Mouse (Mus musculus) neural tube, embryonic 13.5 days (tissue): ENCODE data around the gene Dennd4b. TPM values are rescaled to one million over a fixed set of nuclear protein-coding genes. Genes with fewer than 3 reads are reported as not detected.
A peak's percentile ranks its signal among the peaks of the same experiment; 100 is the strongest.

Source experiments
- ATAC-seq: fragments of 200-750 bp; cut with Nextera tagmentation; 2 replicates; pipeline ENCODE4 v1.8.0; 2017; ENCODE audit warnings: low read depth, mild to moderate bottlenecking, moderate TSS enrichment, moderate library complexity
- H3K27ac ChIP-seq: fragments of 300-500 bp; sonication (generic); replicated peaks from 2 replicates; pipeline ENCODE4 v1.5.1; 2015; ENCODE audit warnings: moderate library complexity, mild to moderate bottlenecking, inconsistent platforms
- H3K27me3 ChIP-seq: fragments of 300-500 bp; sonication (generic); 2 replicates; pipeline ENCODE4 v1.6.1; 2015; ENCODE audit warnings: mild to moderate bottlenecking, inconsistent platforms
- H3K36me3 ChIP-seq: fragments of 300-500 bp; sonication (generic); 2 replicates; pipeline ENCODE4 v1.6.1; 2015; ENCODE audit warnings: mild to moderate bottlenecking, inconsistent platforms
- H3K4me1 ChIP-seq: fragments of 300-500 bp; sonication (generic); replicated peaks from 2 replicates; pipeline ENCODE4 v1.6.1; 2015; ENCODE audit warnings: inconsistent platforms
- H3K4me2 ChIP-seq: fragments of 300-500 bp; sonication (generic); 2 replicates; pipeline ENCODE4 v1.6.1; 2015; ENCODE audit warnings: inconsistent platforms, mild to moderate bottlenecking, moderate library complexity
- H3K4me3 ChIP-seq: fragments of 300-500 bp; sonication (generic); 2 replicates; pipeline ENCODE4 v1.5.1; 2015; ENCODE audit warnings: mild to moderate bottlenecking, inconsistent platforms
- H3K9ac ChIP-seq: fragments of 300-500 bp; sonication (generic); 2 replicates; pipeline ENCODE4 v1.6.1; 2015; ENCODE audit warnings: moderate library complexity, mild to moderate bottlenecking, inconsistent platforms
- H3K9me3 ChIP-seq: fragments of 300-500 bp; sonication (generic); 2 replicates; pipeline ENCODE4 v1.6.1; 2016; ENCODE audit warnings: inconsistent platforms
- WGBS: fragments of 180-500 bp; shearing (Covaris S2); methylation state at CpG from one replicate; pipeline ENCODE4 v1.1.7; 2015; 5-methylcytosine and 5-hydroxymethylcytosine counted together
- polyA plus RNA-seq: library from polyadenylated mRNA; unstranded; fragments of >200 nt; fragmentation: Nextera tagmentation; extraction: Ambion mirVana; gene quantifications from 2 replicates; pipeline ENCODE4 v1.2.1, GENCODE M21; 2015

Dennd4b gene
- polyA plus RNA-seq: 5.9 and 7.4 TPM in 2 replicates

GRCm38 (mm10) chr3:90265034-90265931 is at the start of gene Dennd4b:
TSS of gene Dennd4b (plus strand) at chr3:90265185.
- peak within 1 kb of the TSS; percentile 93 for H3K9ac ChIP-seq
- H3K27ac ChIP-seq: peak within 1 kb of the TSS; percentile 96
- H3K36me3 ChIP-seq: peaks cover 50% of the 10 kb centered on the region
- H3K4me2 ChIP-seq: peak within 1 kb of the TSS; percentile 73
- no peaks in the 10 kb centered on the region for H3K27me3 ChIP-seq
- WGBS: under 1% methylated on average over 62 of the region's 87 CpGs
- no peaks in the 10 kb centered on the region for H3K9me3 ChIP-seq
- peak; percentile 87 for ATAC-seq
- peaks cover 11% of the 10 kb centered on the region for H3K4me1 ChIP-seq
- H3K4me3 ChIP-seq: peak within 1 kb of the TSS; percentile 82

- Histone ChIP-seq H3K9ac (no peak overlapping the region), H3K27ac (no peak overlapping the region), H3K4me2 (no peak overlapping the region), H3K9me3 (no peaks in the 10 kb centered on the region), H3K4me1 (peaks cover 37% of the 10 kb centered on the region), H3K27me3 (no peaks in the 10 kb centered on the region), H3K36me3 (peaks cover 18% of the 10 kb centered on the region), H3K4me3 (no peak overlapping the region)
- ATAC-seq: no peak
- 38% methylated on average over 1 of the region's 1 CpGs for WGBS
Measured at GRCm38 (mm10) chr3:90215825-90216380, 49.1 kb upstream of the Dennd4b start.

- Histone ChIP-seq H3K4me2 (peak overlapping the region; percentile 79), H3K4me1 (peaks cover 19% of the 10 kb centered on the region), H3K27me3 (no peaks in the 10 kb centered on the region), H3K27ac (peak overlapping the region; percentile 68), H3K9me3 (no peaks in the 10 kb centered on the region), H3K9ac (peak overlapping the region; percentile 69), H3K4me3 (peak overlapping the region; percentile 40), H3K36me3 (peaks cover 9% of the 10 kb centered on the region; the same call in 1 of the 2 replicates)
- 10% methylated on average over 6 of the region's 6 CpGs for WGBS
- peak; percentile 65; the same call in 1 of the 2 replicates for ATAC-seq
Measured at GRCm38 (mm10) chr3:90220088-90220487, 44.9 kb upstream of the Dennd4b start.

GRCm38 (mm10) chr3:90220531-90220951 is 44.4 kb upstream of the Dennd4b start:
- Histone ChIP-seq H3K27me3 (no peaks in the 10 kb centered on the region), H3K36me3 (peaks cover 13% of the 10 kb centered on the region; the same call in 1 of the 2 replicates), H3K27ac (peak overlapping the region; percentile 68), H3K4me1 (peaks cover 19% of the 10 kb centered on the region), H3K4me3 (peak overlapping the region; percentile 40), H3K9ac (peak overlapping the region; percentile 69), H3K4me2 (peak overlapping the region; percentile 79), H3K9me3 (no peaks in the 10 kb centered on the region)
- WGBS: under 1% methylated on average over 19 of the region's 20 CpGs
- peak; percentile 59 for ATAC-seq

GRCm38 (mm10) chr3:90221123-90221522 is 43.9 kb upstream of the Dennd4b start:
- H3K9ac ChIP-seq: peak overlapping the region; percentile 69

GRCm38 (mm10) chr3:90222455-90222854 is 42.5 kb upstream of the Dennd4b start:
- 90% methylated on average over 4 of the region's 4 CpGs for WGBS

More at GRCm38 (mm10) chr3:90221123-90221522, 43.9 kb upstream of the Dennd4b start:
- no peaks in the 10 kb centered on the region for H3K9me3 ChIP-seq
- H3K36me3 ChIP-seq: peaks cover 15% of the 10 kb centered on the region; the same call in 1 of the 2 replicates
- H3K4me1 ChIP-seq: peaks cover 19% of the 10 kb centered on the region
- peak overlapping the region; percentile 40 for H3K4me3 ChIP-seq
- H3K27ac ChIP-seq: no peak overlapping the region
- H3K27me3 ChIP-seq: no peaks in the 10 kb centered on the region
- ATAC-seq: no peak
- peak overlapping the region; percentile 79 for H3K4me2 ChIP-seq
- WGBS: 31% methylated on average over 5 of the region's 5 CpGs

GRCm38 (mm10) chr3:90222941-90223340 is 42.0 kb upstream of the Dennd4b start:
- Histone ChIP-seq H3K9me3 (no peaks in the 10 kb centered on the region), H3K4me2 (no peak overlapping the region), H3K4me3 (no peak overlapping the region), H3K27ac (no peak overlapping the region), H3K36me3 (peaks cover 15% of the 10 kb centered on the region; the same call in 1 of the 2 replicates), H3K9ac (no peak overlapping the region), H3K4me1 (peaks cover 19% of the 10 kb centered on the region), H3K27me3 (no peaks in the 10 kb centered on the region)
- WGBS: 87% methylated on average over 3 of the region's 3 CpGs
- no peak for ATAC-seq

More at GRCm38 (mm10) chr3:90222455-90222854, 42.5 kb upstream of the Dennd4b start:
- Histone ChIP-seq H3K4me3 (no peak overlapping the region), H3K4me1 (peaks cover 19% of the 10 kb centered on the region), H3K9me3 (no peaks in the 10 kb centered on the region), H3K27me3 (no peaks in the 10 kb centered on the region), H3K4me2 (no peak overlapping the region), H3K36me3 (peaks cover 15% of the 10 kb centered on the region; the same call in 1 of the 2 replicates), H3K9ac (no peak overlapping the region), H3K27ac (no peak overlapping the region)
- no peak for ATAC-seq

- no peak overlapping the region for H3K4me3 ChIP-seq
- H3K9me3 ChIP-seq: no peaks in the 10 kb centered on the region
- 80% methylated on average over 10 of the region's 10 CpGs for WGBS
- no peaks in the 10 kb centered on the region for H3K27me3 ChIP-seq
- H3K36me3 ChIP-seq: peaks cover 15% of the 10 kb centered on the region; the same call in 1 of the 2 replicates
- no peak for ATAC-seq
- H3K27ac ChIP-seq: no peak overlapping the region
- H3K4me2 ChIP-seq: no peak overlapping the region
- H3K4me1 ChIP-seq: peaks cover 19% of the 10 kb centered on the region
- H3K9ac ChIP-seq: no peak overlapping the region
Measured at GRCm38 (mm10) chr3:90224331-90224730, 40.7 kb upstream of the Dennd4b start.

GRCm38 (mm10) chr3:90231075-90231474 is 33.9 kb upstream of the Dennd4b start:
- peak overlapping the region; percentile 82 for H3K4me2 ChIP-seq
- H3K27ac ChIP-seq: peak overlapping the region; percentile 90
- H3K9ac ChIP-seq: peak overlapping the region; percentile 84
- ATAC-seq: peak; percentile 16; the same call in 1 of the 2 replicates
- H3K4me3 ChIP-seq: peak overlapping the region; percentile 86
- H3K4me1 ChIP-seq: peaks cover 17% of the 10 kb centered on the region
- H3K36me3 ChIP-seq: peaks cover 24% of the 10 kb centered on the region
- H3K27me3 ChIP-seq: no peaks in the 10 kb centered on the region
- 17% methylated on average over 8 of the region's 8 CpGs for WGBS
- no peaks in the 10 kb centered on the region for H3K9me3 ChIP-seq

- H3K27me3 ChIP-seq: no peaks in the 10 kb centered on the region
- H3K4me3 ChIP-seq: peak within 1 kb of the TSS; percentile 86
- peak within 1 kb of the TSS; percentile 84 for H3K9ac ChIP-seq
- H3K4me1 ChIP-seq: peaks cover 17% of the 10 kb centered on the region
- H3K36me3 ChIP-seq: peaks cover 30% of the 10 kb centered on the region
- no peaks in the 10 kb centered on the region for H3K9me3 ChIP-seq
- H3K27ac ChIP-seq: peak within 1 kb of the TSS; percentile 90
- under 1% methylated on average over 61 of the region's 61 CpGs for WGBS
- peak within 1 kb of the TSS; percentile 82 for H3K4me2 ChIP-seq
- ATAC-seq: peak; percentile 97
Measured at GRCm38 (mm10) chr3:90231507-90232333, 33.3 kb upstream of the Dennd4b start, which contains the start of gene Jtb. TSS of gene Jtb (plus strand) at chr3:90231597.

- no peak for ATAC-seq
- Histone ChIP-seq H3K9me3 (no peaks in the 10 kb centered on the region), H3K36me3 (peaks cover 8% of the 10 kb centered on the region), H3K27me3 (no peaks in the 10 kb centered on the region), H3K4me2 (no peak overlapping the region), H3K27ac (no peak overlapping the region), H3K4me1 (peaks cover 14% of the 10 kb centered on the region), H3K4me3 (no peak overlapping the region), H3K9ac (no peak overlapping the region)
- WGBS: 86% methylated on average over 2 of the region's 2 CpGs
Measured at GRCm38 (mm10) chr3:90241251-90241650, 23.7 kb upstream of the Dennd4b start.
